Mouse (Mus musculus) embryo, embryonic 10.5 days (tissue): Measurements from ENCODE around the gene Gm36079.
"Not testable (repeated sequence)": the region's sequence is repeated elsewhere in the genome, so short reads cannot be mapped to it uniquely, and the experiment has no call there.

Experiments used
- DNase-seq: peaks from one replicate; pipeline ENCODE4 v3.0.0-alpha.2; 2015; ENCODE audit warnings: low spot score

The Gm36079 gene

DNA sequence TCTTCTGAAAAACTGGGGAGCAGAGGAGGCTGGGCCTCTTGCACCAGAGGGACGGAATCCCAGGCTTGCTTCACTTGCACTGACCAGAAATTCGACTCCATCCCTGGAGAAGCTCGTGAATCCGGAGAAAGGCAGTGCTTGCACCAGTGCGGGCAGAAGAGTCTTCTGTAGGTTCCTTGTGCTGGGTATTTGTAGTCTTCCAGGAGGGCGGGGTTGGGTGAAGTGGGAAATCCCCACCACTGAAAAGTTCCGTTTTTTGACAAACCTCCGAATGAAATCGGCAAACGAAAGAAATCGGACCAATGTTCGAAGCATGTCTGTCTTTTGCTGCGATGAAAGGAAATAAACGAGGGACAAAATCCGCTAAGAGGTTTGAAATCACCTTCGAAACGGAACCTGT, at the start of gene Gm36079:
Gm36079 (minus strand) TSS at position 101 of the 400 bp plus-strand sequence.
- DNase-seq = not testable (repeated sequence)

DNA sequence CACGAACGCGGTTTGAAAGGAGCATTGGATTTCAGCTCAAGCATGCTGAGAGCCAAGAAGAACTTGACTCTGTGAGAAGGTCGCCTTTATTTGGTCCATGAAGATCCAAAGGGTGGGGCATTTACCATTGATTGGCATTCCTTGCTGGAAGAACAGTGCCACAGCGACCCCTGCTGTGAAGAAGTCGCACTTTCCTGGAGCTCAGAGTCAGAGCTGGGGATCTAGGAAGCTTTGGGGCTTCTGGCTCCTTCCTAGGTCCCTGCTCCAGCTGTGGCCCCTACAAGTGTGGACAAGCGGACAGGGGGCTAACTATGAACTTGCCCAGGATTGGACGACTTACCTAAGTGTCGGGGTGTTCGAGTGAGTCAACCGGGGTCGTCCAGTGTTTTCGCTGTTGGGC, 44.1 kb upstream of the Gm36079 start:
- DNase-seq = not testable (repeated sequence)

DNA sequence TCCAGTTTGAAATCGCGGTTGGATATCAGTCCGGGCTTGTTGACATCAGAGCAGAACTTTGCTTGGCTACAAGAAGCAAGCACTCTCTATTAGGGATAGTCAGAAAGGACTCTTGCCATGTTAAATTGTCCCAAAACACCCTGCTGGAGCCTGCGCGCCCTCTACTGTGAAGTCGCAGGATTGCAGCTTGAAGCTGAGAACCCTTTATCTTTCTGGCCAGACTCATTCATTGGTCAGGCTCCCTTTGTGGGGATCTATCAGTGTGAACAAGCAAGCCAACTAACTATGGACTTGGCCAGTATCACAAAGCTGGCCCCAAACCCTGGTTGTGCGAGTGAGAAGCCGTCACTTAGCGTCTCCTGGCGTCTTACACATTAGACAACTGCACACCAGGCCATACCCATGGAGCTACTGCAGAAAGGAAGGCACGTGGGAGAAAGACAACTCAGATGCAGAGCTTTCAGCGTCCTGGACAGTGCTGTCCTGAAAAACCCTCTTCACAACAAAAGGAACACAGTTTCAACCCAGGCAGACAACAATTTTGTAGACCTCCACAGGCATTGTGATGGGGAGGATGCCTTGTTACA, 43.3 kb upstream of the Gm36079 start:
- DNase-seq = not testable (repeated sequence)

DNA sequence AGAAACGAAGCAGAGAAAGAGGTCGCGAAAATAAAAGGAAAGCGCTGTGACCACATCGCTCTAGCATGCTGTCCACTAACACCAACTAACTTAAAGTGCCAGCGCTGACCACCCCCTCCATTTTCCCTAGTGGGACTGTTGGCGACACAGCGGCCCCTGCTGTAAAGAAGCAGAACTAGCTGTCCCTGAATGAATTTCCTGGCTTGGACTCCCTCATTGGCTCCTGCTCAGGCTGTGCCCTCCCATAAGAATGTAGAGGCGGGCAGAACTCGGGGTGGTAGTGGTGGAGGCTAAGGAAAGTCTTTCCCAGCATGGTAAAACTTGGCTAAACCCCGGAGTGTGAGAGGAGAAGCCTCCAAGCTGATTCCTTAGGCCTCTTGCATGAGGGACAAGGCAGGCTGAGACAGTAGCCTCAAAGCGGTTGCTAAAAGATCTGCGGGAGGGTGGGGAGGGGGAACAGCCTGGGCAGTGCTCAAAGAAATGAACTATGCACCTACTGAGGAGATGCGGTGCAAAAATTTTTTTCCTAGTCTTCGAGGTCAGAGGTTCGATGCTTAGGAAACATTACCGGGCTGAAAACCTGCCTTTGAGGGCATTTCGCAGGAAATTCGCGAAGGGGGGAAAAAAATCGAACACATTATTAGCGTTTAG, 36.8 kb upstream of the Gm36079 start:
- not testable (repeated sequence) for DNase-seq

DNA sequence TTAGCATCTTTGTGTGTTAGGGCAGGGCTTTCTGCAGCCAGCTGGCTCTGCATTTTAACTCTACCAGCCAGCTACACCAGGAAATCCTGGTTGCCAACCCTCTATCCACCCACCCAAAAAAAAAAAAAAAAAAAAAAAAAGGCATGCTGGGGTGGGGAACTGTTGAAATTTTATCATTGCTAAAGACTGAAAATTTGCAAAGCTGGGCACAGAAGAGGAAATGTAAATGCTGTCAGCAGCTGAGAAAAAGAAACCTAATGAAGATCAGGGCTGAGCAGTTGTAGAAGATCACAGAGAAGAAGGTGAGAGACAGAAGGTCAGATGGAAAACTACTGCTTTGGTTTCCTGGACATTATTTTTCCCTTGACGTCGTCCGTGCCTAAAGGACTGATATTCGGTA, 36.1 kb upstream of the Gm36079 start:
- DNase-seq = not testable (repeated sequence)

DNA sequence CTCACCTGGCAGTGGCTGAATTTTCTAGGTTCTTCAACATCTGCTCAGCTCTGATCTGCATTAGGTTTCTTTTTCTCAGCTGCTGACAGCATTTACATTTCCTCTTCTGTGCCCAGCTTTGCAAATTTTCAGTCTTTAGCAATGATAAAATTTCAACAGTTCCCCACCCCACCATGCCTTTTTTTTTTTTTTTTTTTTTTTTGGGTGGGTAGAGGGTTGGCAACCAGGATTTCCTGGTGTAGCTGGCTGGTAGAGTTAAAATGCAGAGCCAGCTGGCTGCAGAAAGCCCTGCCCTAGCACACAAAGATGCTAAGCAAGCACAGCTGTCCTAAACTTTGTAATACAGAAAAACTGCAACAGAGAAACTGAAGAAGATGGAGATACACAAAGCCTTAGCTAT, 25.3 kb upstream of the Gm36079 start, which contains the start of gene Gm21188:
Gm21188 (minus strand) TSS at position 110 of the 400 bp plus-strand sequence.
- not testable (repeated sequence) for DNase-seq

DNA sequence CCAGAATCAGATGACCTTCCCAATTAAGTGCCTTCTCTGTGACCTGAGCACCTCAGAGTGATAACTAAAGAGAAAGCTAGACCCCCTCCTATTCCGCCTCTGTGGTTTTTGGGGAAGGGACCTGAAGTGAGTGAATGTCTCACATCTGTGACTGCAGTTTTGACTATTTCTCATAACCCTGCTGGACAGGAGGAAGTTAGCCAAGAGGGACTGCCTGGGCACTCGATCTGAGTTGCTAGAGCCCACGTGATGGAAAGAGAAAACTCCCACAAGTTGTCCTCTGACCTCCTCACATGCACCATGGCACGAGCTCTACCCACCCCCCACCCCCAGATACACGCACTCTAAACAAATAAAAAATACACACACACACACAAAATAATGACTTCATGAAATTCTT, 21.8 kb upstream of the Gm36079 start:
- not testable (repeated sequence) for DNase-seq

DNA sequence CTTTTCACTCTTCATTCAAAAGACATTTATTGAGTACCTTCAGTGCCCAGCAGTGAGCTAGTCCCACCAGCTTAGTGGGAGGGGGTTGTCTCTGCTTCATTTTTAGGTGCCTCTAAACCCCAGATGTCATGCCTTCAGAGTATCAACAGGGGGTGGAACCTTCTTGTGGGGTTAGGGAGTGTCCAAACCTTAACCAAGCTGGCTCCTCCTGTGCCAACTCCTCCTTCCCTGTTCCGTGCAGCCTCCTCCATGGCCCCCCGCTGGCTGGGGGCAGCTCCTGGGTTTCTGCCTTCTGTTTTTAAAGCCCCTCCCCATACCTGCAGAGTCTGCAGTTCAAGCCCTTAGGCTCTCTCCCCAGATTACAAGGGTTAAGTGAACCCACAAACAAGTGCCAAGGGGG, 21.4 kb upstream of the Gm36079 start:
- not testable (repeated sequence) for DNase-seq

DNA sequence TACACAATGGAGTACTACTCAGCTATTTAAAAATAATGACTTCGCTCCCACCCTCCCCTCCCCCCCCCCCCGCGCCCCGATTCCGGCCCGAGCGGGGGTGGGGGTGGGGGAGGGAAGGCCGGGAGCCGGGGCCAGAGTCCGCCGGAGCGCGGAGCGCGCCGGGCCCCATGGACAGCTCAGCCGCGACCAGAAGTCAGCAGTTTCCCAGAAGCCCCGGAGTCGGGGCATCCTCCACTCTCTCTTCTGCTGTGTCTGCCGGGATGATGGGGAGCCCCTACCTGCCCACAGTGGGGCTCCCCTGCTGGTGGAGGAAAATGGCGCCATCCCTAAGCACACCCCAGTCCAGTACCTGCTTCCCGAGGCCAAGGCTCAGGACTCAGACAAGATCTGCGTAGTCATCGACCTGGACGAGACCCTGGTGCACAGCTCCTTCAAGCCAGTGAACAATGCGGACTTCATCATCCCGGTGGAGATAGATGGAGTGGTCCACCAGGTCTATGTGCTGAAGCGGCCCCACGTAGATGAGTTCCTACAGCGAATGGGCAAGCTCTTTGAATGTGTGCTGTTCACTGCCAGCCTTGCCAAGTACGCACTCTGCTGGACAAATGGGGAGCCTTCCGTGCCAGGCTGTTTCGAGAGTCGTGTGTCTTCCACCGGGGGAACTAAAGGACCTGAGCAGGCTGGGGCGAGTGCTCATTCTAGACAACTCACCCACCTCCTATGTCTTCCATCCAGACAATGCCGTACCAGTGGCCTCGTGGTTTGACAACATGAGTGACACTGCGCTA, 19.8 kb upstream of the Gm36079 start:
- peak; percentile 1 for DNase-seq

DNA sequence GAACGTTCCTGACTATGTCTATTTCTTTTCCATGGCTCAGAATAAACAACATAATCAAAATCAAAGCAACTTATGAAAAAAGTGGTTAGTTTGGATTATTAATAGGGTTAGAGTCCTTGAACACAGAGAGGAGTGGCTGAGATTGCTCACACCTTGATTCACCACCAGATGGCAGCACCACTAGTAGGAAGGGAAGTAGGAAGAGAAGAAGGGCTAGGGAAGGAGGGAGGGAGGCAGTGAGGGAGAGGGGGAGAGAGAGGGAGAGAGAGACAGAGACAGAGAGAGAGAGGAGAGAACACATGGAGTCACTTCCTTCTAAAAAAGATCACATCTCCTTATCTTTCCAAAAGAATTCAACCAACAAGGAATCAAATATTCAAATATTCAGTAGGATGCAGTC, 14.3 kb upstream of the Gm36079 start:
- DNase-seq = peak; percentile 53

DNA sequence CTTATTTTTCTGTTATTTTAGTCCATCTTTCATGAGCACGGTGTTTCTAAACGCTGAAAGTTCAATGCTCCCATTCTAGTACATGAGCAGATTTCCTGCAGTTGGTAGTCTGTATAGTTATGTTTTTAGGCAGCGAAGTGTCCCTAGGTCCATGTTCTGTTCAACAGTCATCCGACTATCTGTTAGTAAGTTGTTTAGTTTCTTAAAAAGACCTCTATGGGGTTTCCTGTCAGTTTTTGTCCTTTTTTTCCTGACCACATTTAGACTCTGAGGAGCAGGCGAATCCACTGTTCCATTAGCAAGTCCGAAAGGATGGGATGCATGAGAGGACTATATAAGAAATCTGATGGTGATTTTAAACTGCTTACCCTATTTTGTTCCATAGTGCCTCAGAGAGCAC, 11.1 kb upstream of the Gm36079 start:
- DNase-seq = peak; percentile 30

DNA sequence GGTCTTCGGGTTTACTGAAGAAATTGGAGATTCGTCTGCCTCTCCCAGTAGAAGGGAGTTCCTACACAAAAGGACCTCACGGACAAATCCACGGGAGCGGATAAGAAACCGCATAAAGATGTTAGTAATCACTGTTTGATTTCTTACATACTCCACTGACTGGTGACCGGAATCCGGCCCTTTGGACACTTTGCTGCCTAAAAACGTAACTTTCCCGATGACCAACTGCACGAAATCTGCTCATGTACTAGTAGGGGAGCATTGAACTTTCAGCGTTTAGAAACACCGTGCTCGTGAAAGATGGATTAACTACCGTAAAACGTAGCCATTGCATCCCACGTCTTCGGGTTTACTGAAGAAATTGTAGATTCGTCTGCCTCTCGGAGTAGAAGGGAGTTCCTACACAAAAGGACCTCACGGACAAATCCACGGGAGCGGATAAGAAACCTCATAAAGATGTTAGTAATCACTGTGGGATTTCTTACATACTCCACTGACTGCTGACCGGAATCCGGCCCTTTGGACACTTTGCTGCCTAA, 9.8 kb upstream of the Gm36079 start:
- DNase-seq = peak; percentile 28

DNA sequence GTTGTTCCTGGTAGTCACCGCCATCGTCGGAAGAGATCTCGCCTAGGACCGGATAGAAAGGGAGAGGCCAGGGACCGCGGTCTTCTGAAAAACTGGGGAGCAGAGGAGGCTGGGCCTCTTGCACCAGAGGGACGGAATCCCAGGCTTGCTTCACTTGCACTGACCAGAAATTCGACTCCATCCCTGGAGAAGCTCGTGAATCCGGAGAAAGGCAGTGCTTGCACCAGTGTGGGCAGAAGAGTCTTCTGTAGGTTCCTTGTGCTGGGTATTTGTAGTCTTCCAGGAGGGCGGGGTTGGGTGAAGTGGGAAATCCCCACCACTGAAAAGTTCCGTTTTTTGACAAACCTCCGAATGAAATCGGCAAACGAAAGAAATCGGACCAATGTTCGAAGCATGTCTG, 8.3 kb upstream of the Gm36079 start:
- DNase-seq = not testable (repeated sequence)

DNA sequence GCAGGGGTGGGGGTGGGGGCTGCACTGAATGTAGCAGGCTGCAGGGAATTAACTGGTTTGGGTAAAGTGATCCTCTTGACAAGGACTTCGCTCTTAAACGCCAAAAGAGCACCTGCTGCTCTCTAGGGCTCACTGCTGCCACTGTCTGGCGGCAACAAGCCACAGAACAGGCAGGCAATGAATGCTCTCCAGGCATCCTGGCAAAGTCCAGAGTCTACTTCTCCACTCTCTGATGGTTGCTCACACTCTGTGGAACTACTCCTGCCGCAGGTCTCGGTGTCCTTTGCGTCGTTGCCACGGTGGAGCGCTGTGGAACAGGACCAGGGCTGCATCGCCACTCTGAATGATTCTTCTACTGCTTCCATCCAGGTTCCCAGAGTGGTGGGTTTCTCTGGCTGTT, 7.8 kb upstream of the Gm36079 start:
- not testable (repeated sequence) for DNase-seq

DNA sequence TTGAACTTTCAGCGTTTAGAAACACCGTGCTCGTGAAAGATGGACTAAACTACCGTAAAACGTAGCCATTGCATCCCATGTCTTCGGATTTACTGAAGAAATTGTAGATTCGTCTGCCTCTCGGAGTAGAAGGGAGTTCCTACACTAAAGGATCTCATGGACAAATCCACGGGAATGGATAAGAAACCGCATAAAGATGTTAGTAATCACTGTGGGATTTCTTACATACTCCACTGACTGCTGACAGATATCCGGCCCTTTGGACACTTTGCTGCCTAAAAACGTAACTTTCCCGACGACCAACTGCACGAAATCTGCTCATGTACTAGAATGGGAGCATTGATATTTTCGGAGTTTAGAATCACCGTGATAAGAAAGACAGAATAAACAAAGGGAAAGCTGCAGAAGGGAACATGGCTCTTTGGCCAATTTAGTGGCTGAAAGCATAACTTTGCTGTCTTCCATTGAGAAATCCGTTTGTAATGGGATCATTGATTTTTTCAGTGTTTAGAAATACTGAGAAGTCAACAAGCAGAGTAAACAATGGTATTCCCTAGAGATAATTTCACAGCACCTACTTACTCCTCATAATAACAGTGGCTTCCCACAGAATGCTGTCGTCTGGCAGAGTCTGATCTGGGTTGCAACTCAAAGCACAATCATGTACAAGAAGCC, 6.8 kb upstream of the Gm36079 start:
- peak; percentile 25 for DNase-seq

DNA sequence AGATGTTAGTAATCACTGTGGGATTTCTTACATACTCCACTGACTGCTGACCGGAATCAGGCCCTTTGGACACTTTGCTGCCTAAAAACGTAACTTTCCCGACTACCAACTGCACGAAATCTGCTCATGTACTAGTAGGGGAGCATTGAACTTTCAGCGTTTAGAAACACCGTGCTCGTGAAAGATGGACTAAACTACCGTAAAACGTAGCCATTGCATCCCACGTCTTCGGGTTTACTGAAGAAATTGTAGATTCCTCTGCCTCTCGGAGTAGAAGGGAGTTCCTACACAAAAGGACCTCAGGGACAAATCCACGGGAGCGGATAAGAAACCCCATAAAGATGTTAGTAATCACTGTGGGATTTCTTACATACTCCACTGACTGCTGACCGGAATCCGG, 4.9 kb upstream of the Gm36079 start:
- not testable (repeated sequence) for DNase-seq

DNA sequence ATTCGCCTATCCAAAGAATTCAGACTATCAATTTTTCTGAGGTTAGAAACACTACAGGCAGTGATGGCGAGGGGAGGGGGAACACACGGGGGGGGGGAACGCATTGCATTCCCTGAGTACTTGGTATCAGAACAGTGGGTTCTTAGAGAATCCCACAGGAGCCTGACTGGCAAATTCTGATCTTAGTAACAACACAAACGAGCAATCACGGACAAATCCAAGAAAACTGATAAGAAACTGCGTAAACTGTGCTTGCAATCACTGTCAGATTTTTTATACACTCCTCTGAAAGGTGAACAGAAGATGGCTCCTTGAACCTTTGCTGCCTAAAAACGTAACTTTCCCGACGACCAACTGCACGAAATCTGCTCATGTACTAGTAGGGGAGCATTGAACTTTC, 557 bp upstream of the Gm36079 start:
- DNase-seq = peak; percentile 23

DNA sequence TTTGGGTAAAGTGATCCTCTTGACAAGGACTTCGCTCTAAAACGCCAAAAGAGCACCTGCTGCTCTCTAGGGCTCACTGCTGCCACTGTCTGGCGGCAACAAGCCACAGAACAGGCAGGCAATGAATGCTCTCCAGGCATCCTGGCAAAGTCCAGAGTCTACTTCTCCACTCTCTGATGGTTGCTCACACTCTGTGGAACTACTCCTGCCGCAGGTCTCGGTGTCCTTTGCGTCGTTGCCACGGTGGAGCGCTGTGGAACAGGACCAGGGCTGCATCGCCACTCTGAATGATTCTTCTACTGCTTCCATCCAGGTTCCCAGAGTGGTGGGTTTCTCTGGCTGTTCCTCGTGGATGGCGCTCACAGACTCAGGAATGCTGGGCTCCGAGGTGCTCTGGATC, 438 bp downstream of the Gm36079 start:
- DNase-seq = not testable (repeated sequence)

DNA sequence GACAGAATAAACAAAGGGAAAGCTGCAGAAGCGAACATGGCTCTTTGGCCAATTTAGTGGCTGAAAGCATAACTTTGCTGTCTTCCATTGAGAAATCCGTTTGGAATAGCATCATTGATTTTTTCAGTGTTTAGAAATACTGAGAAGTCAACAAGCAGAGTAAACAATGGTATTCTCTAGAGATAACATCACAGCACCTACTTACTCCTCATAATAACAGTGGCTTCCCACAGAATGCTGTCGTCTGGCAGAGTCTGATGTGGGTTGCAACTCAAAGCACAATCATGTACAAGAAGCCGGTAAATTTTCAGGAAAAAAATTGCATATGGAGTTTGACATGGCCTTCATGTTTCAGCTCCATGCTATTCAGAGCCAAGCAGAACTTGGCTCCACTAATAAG, 1.2 kb downstream of the Gm36079 start:
- DNase-seq = peak; percentile 10

DNA sequence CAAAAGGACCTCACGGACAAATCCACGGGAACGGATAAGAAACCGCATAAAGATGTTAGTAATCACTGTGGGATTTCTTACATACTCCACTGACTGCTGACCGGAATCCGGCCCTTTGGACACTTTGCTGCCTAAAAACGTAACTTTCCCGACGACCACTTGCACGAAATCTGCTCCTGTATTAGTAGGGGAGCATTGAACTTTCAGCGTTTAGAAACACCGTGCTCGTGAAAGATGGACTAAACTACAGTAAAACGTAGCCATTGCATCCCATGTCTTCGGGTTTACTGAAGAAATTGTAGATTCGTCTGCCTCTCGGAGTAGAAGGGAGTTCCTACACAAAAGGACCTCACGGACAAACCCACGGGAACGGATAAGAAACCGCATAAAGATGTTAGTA, 1.8 kb downstream of the Gm36079 start:
- peak; percentile 17 for DNase-seq

DNA sequence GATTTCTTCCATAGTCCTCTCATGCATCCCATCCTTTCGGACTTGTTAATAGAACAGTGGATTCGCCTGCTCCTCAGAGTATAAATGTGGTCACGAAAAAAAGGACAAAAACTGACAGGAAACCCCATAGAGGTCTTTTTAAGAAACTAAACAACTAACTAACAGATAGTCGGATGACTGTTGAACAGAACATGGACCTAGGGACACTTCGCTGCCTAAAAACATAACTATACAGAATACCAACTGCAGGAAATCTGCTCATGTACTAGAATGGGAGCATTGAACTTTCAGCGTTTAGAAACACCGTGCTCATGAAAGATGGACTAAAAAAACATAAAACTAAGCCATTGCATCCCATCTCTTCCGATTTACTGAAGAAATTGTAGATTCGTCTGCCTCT, 2.2 kb downstream of the Gm36079 start:
- peak; percentile 26 for DNase-seq

DNA sequence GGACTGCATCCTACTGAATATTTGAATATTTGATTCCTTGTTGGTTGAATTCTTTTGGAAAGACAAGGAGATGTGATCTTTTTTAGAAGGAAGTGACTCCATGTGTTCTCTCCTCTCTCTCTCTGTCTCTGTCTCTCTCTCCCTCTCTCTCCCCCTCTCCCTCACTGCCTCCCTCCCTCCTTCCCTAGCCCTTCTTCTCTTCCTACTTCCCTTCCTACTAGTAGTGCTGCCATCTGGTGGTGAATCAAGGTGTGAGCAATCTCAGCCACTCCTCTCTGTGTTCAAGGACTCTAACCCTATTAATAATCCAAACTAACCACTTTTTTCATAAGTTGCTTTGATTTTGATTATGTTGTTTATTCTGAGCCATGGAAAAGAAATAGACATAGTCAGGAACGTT, 5.3 kb downstream of the Gm36079 start:
- DNase-seq = peak; percentile 46
